Mouse (Mus musculus): ENCODE measurements around the gene Zfp688. TPM values are rescaled to one million over a fixed set of nuclear protein-coding genes. Genes with fewer than 3 reads are reported as not detected.
"Not testable (repeated sequence)": the region's sequence is repeated elsewhere in the genome, so short reads cannot be mapped to it uniquely, and the experiment has no call there.

Zfp688 gene
- polyA plus RNA-seq, 1 experiment: 21.0 TPM

GRCm38 (mm10) chr7:127449966-127450365, 28.1 kb upstream of the Zfp688 start:
- TF ChIP-seq CTCF (IDR thresholded peaks at IDR 0.05; ENCODE audit: borderline replicate concordance, extremely low read depth, insufficient read depth, insufficient read length) (no peak), POLR2A (IDR thresholded peaks at IDR 0.05; ENCODE audit: borderline replicate concordance, extremely low read depth, insufficient read depth, insufficient read length, poor library complexity, severe bottlenecking) (no peak)

GRCm38 (mm10) chr7:127448521-127449300, 26.8 kb upstream of the Zfp688 start, which contains the start of gene Zfp689:
Gene Zfp689, minus strand, starts transcription at chr7:127449158.
- peak; percentile 99 for DNase-seq (ENCODE audit: low read depth)
- TF ChIP-seq CTCF (IDR thresholded peaks at IDR 0.05; ENCODE audit: borderline replicate concordance, extremely low read depth, insufficient read depth, insufficient read length): no peak
- TF ChIP-seq POLR2A (IDR thresholded peaks at IDR 0.05; ENCODE audit: borderline replicate concordance, extremely low read depth, insufficient read depth, insufficient read length, poor library complexity, severe bottlenecking): peak; percentile 12; the same call in 1 of the 2 replicates

More at GRCm38 (mm10) chr7:127449966-127450365, 28.1 kb upstream of the Zfp688 start:
- DNase-seq (ENCODE audit: low read depth): no peak

- TF ChIP-seq POLR2A (IDR thresholded peaks at IDR 0.05; ENCODE audit: borderline replicate concordance, extremely low read depth, insufficient read depth, insufficient read length, poor library complexity, severe bottlenecking): no peak
- no peak for TF ChIP-seq CTCF (IDR thresholded peaks at IDR 0.05; ENCODE audit: borderline replicate concordance, extremely low read depth, insufficient read depth, insufficient read length)
- DNase-seq (ENCODE audit: low read depth): no peak
These were observed 22.1 kb upstream of the Zfp688 start for GRCm38 (mm10) chr7:127443976-127444375.

GRCm38 (mm10) chr7:127437724-127438123, 15.9 kb upstream of the Zfp688 start:
- no peak for DNase-seq (ENCODE audit: low read depth)
- TF ChIP-seq CTCF (IDR thresholded peaks at IDR 0.05; ENCODE audit: borderline replicate concordance, extremely low read depth, insufficient read depth, insufficient read length) (peak; percentile 30; the same call in 1 of the 2 replicates), POLR2A (IDR thresholded peaks at IDR 0.05; ENCODE audit: borderline replicate concordance, extremely low read depth, insufficient read depth, insufficient read length, poor library complexity, severe bottlenecking) (no peak)

- DNase-seq (ENCODE audit: low read depth): no peak
- TF ChIP-seq POLR2A (IDR thresholded peaks at IDR 0.05; ENCODE audit: borderline replicate concordance, extremely low read depth, insufficient read depth, insufficient read length, poor library complexity, severe bottlenecking) (no peak), CTCF (IDR thresholded peaks at IDR 0.05; ENCODE audit: borderline replicate concordance, extremely low read depth, insufficient read depth, insufficient read length) (no peak)
These were observed 13.3 kb upstream of the Zfp688 start for GRCm38 (mm10) chr7:127435206-127435605.

- DNase-seq (ENCODE audit: low read depth): no peak
- no peak for TF ChIP-seq POLR2A (IDR thresholded peaks at IDR 0.05; ENCODE audit: borderline replicate concordance, extremely low read depth, insufficient read depth, insufficient read length, poor library complexity, severe bottlenecking)
- TF ChIP-seq CTCF (IDR thresholded peaks at IDR 0.05; ENCODE audit: borderline replicate concordance, extremely low read depth, insufficient read depth, insufficient read length): no peak
These were observed 4.5 kb upstream of the Zfp688 start for GRCm38 (mm10) chr7:127426354-127426753.

- no peak for TF ChIP-seq POLR2A (IDR thresholded peaks at IDR 0.05; ENCODE audit: borderline replicate concordance, extremely low read depth, insufficient read depth, insufficient read length, poor library complexity, severe bottlenecking)
- TF ChIP-seq CTCF (IDR thresholded peaks at IDR 0.05; ENCODE audit: borderline replicate concordance, extremely low read depth, insufficient read depth, insufficient read length): no peak
- no peak for DNase-seq (ENCODE audit: low read depth)
These were observed 4.0 kb upstream of the Zfp688 start for GRCm38 (mm10) chr7:127425911-127426310.

GRCm38 (mm10) chr7:127425291-127425690, 3.4 kb upstream of the Zfp688 start:
- TF ChIP-seq POLR2A (IDR thresholded peaks at IDR 0.05; ENCODE audit: borderline replicate concordance, extremely low read depth, insufficient read depth, insufficient read length, poor library complexity, severe bottlenecking) (no peak), CTCF (IDR thresholded peaks at IDR 0.05; ENCODE audit: borderline replicate concordance, extremely low read depth, insufficient read depth, insufficient read length) (no peak)
- DNase-seq (ENCODE audit: low read depth): no peak

- peak; percentile 80 for DNase-seq (ENCODE audit: low read depth)
- TF ChIP-seq POLR2A (IDR thresholded peaks at IDR 0.05; ENCODE audit: borderline replicate concordance, extremely low read depth, insufficient read depth, insufficient read length, poor library complexity, severe bottlenecking) (no peak), CTCF (IDR thresholded peaks at IDR 0.05; ENCODE audit: borderline replicate concordance, extremely low read depth, insufficient read depth, insufficient read length) (no peak)
These were observed 379 bp upstream of the Zfp688 start for GRCm38 (mm10) chr7:127422247-127422646.

- TF ChIP-seq POLR2A (IDR thresholded peaks at IDR 0.05; ENCODE audit: borderline replicate concordance, extremely low read depth, insufficient read depth, insufficient read length, poor library complexity, severe bottlenecking) (no peak), CTCF (IDR thresholded peaks at IDR 0.05; ENCODE audit: borderline replicate concordance, extremely low read depth, insufficient read depth, insufficient read length) (no peak)
- DNase-seq (ENCODE audit: low read depth): no peak
These were observed 10.4 kb downstream of the Zfp688 start for GRCm38 (mm10) chr7:127411418-127411817.

- TF ChIP-seq CTCF (IDR thresholded peaks at IDR 0.05; ENCODE audit: borderline replicate concordance, extremely low read depth, insufficient read depth, insufficient read length) (peak; percentile 77), POLR2A (IDR thresholded peaks at IDR 0.05; ENCODE audit: borderline replicate concordance, extremely low read depth, insufficient read depth, insufficient read length, poor library complexity, severe bottlenecking) (peak; percentile 53; the same call in 1 of the 2 replicates)
- peak; percentile 94 for DNase-seq (ENCODE audit: low read depth)
These were observed 15.6 kb downstream of the Zfp688 start, which contains the start of gene Zfp764 for GRCm38 (mm10) chr7:127406002-127406987. Gene Zfp764, minus strand, starts transcription at chr7:127406822.

GRCm38 (mm10) chr7:127404101-127404500, 17.8 kb downstream of the Zfp688 start:
- DNase-seq (ENCODE audit: low read depth): not testable (repeated sequence)

All from brain, embryonic 14.5 days (tissue).